Mouse (Mus musculus) G1E-ER4 (cell line): ENCODE results near the gene Toe1. TPM values are rescaled to one million over a fixed set of nuclear protein-coding genes. Genes with fewer than 3 reads are reported as not detected.

Source experiments
- GATA1 ChIP-seq: IDR thresholded peaks from one replicate; pipeline ENCODE4 v1.8.0; 2012; ENCODE audit warnings: low read length, inconsistent platforms
- polyA plus RNA-seq: library from polyadenylated mRNA; stranded (reverse); fragments of >175 nt; gene quantifications from 2 replicates; pipeline ENCODE4 v1.2.3, GENCODE M21; 2012

Gene Toe1
- polyA plus RNA-seq, result 1.5 and 5.1 TPM in 2 replicates

GRCm38 (mm10) chr4:116807197-116808129 lies at the start of gene Toe1, which contains the start of gene Mutyh:
Toe1 (minus strand) TSS chr4:116807640.
Mutyh (plus strand) TSS chr4:116807723.
- TF ChIP-seq GATA1, result no peak

GRCm38 (mm10) chr4:116857203-116857602 lies 49.8 kb upstream of the Toe1 start:
- no peak for TF ChIP-seq GATA1

- no peak for TF ChIP-seq GATA1
Measured at GRCm38 (mm10) chr4:116854286-116854685, 46.8 kb upstream of the Toe1 start.

- TF ChIP-seq GATA1, result no peak
Measured at GRCm38 (mm10) chr4:116849901-116850300, 42.5 kb upstream of the Toe1 start.

GRCm38 (mm10) chr4:116844324-116844723 lies 36.9 kb upstream of the Toe1 start:
- no peak for TF ChIP-seq GATA1

GRCm38 (mm10) chr4:116840841-116841240 lies 33.4 kb upstream of the Toe1 start:
- no peak for TF ChIP-seq GATA1

GRCm38 (mm10) chr4:116838999-116839398 lies 31.6 kb upstream of the Toe1 start:
- TF ChIP-seq GATA1, result no peak

- no peak for TF ChIP-seq GATA1
Measured at GRCm38 (mm10) chr4:116830070-116830368, 22.6 kb upstream of the Toe1 start.

- no peak for TF ChIP-seq GATA1
Measured at GRCm38 (mm10) chr4:116829364-116830069, 22.1 kb upstream of the Toe1 start.

- no peak for TF ChIP-seq GATA1
Measured at GRCm38 (mm10) chr4:116827819-116828218, 20.4 kb upstream of the Toe1 start.

GRCm38 (mm10) chr4:116824541-116825004 lies 17.1 kb upstream of the Toe1 start:
- no peak for TF ChIP-seq GATA1

- no peak for TF ChIP-seq GATA1
Measured at GRCm38 (mm10) chr4:116821694-116822016, 14.2 kb upstream of the Toe1 start, which contains the start of gene Hpdl. Hpdl (minus strand) TSS chr4:116821707.

GRCm38 (mm10) chr4:116820902-116821693 lies 13.7 kb upstream of the Toe1 start:
- no peak for TF ChIP-seq GATA1

GRCm38 (mm10) chr4:116819968-116820901 lies 12.8 kb upstream of the Toe1 start:
- no peak for TF ChIP-seq GATA1

- TF ChIP-seq GATA1, result no peak
Measured at GRCm38 (mm10) chr4:116817486-116817885, 10.0 kb upstream of the Toe1 start.
